ENCODE assay signal across 9 mouse cellular contexts in genomic region chr4:133049071-133049920, GRCm38 (mm10). TPM values are rescaled to one million over a fixed set of nuclear protein-coding genes. Genes with fewer than 3 reads are reported as not detected.
DNase-seq lines count a peak whose midpoint lies in the region; ATAC-seq and TF ChIP-seq lines count a peak whose summit lies in the region.
"Had no signal": no experiment of that assay in that cellular context is flagged by ENCODE, and none has a peak within 500 bp of the region (broad histone marks: within the 10 kb centered on the region; RNA-seq: fewer than 3 reads in every experiment).

No protein-coding gene starts in this region.

- no peak for DNase-seq in layer of hippocampus, adult 2 months (ENCODE audit: low spot score in 2 of 2)
- no peak for DNase-seq in layer of hippocampus, adult 11-12 months (ENCODE audit: low spot score)
- peak; percentile 69 for DNase-seq in cerebellum, adult 9-10 months
- no peak for DNase-seq in midbrain, embryonic 11.5 days (ENCODE audit: low spot score, missing footprints)
- no peak for DNase-seq in B cell, adult 2 months

- H3K27me3 ChIP-seq in heart, embryonic 11.5 days (ENCODE audit: control insufficient read depth, insufficient read depth, low read length): no peaks in the 10 kb centered on the region
- H3K27me3 ChIP-seq in midbrain, embryonic 11.5 days (ENCODE audit: control insufficient read depth, insufficient read depth, low read length): no peaks in the 10 kb centered on the region
- H3K27me3 ChIP-seq: Patski had no signal

- peaks cover 93% of the 10 kb centered on the region for H3K4me1 ChIP-seq in heart, embryonic 11.5 days (ENCODE audit: control insufficient read depth, insufficient read depth, low read length)
- H3K4me1 ChIP-seq in midbrain, embryonic 11.5 days (ENCODE audit: control insufficient read depth, insufficient read depth, low read length): peaks cover 65% of the 10 kb centered on the region

- peak overlapping the region; percentile 48 for H3K4me2 ChIP-seq in heart, embryonic 11.5 days
- no peak overlapping the region for H3K4me2 ChIP-seq in midbrain, embryonic 11.5 days

- no peak for ATAC-seq in heart, embryonic 11.5 days (replicated peaks; ENCODE audit: insufficient number of reproducible peaks, low FRiP score, low TSS enrichment)
- no peak for ATAC-seq in midbrain, embryonic 11.5 days (ENCODE audit: low FRiP score)
- no peak for ATAC-seq in megakaryocyte progenitor cell, adult 5-6 weeks (replicated peaks; ENCODE audit: poor library complexity)
- no peak for ATAC-seq in inflammation-experienced regulatory T-cells, adult 6 months
- ATAC-seq: Patski had no signal

- H3K4me3 ChIP-seq in layer of hippocampus, adult 2 months: no peak overlapping the region; the same call in 1 of the 2 replicates
- H3K4me3 ChIP-seq in heart, embryonic 11.5 days (ENCODE audit: low read depth, low read length): no peak overlapping the region
- H3K4me3 ChIP-seq in midbrain, embryonic 11.5 days (ENCODE audit: low read depth, low read length): no peak overlapping the region

- H3K9me3 ChIP-seq in heart, embryonic 11.5 days (replicated peaks; ENCODE audit: control insufficient read depth, low read length): no peaks in the 10 kb centered on the region
- H3K9me3 ChIP-seq in midbrain, embryonic 11.5 days (ENCODE audit: control insufficient read depth, low read length): no peaks in the 10 kb centered on the region

- 42% methylated on average over 19 of the region's 19 CpGs for WGBS in heart, embryonic 11.5 days (ENCODE audit: insufficient replicate concordance)
- WGBS in midbrain, embryonic 11.5 days: 77% methylated on average over 19 of the region's 19 CpGs

- H3K27ac ChIP-seq in layer of hippocampus, adult 2 months: peak overlapping the region; percentile 89
- peak overlapping the region; percentile 86 for H3K27ac ChIP-seq in heart, embryonic 11.5 days (ENCODE audit: low read depth, low read length)
- no peak overlapping the region for H3K27ac ChIP-seq in midbrain, embryonic 11.5 days (ENCODE audit: low read depth, low read length)

- peak overlapping the region; percentile 56 for H3K9ac ChIP-seq in heart, embryonic 11.5 days (ENCODE audit: low read depth, low read length)
- peak overlapping the region; percentile 34 for H3K9ac ChIP-seq in midbrain, embryonic 11.5 days (ENCODE audit: low read length)

- no peak for TF ChIP-seq CTCF in layer of hippocampus, adult 2 months (conservative IDR thresholded peaks at IDR 0.05)

- no peaks in the 10 kb centered on the region for H3K36me3 ChIP-seq in heart, embryonic 11.5 days (ENCODE audit: control insufficient read depth, insufficient read depth, low read length)
- H3K36me3 ChIP-seq in midbrain, embryonic 11.5 days (ENCODE audit: control insufficient read depth, insufficient read depth, low read length): no peaks in the 10 kb centered on the region

RNA-seq across cellular contexts. Expression of gene Ahdc1, which starts 38.2 kb away (rescaled TPM):
- 100 to 1,000 TPM; 108 to 113 TPM for total RNA-seq in layer of hippocampus, adult 2 months (2021)
- polyA plus RNA-seq in heart, embryonic 11.5 days (2014; fragmentation: Nextera tagmentation; extraction: Ambion mirVana): 7.0 and 9.1 TPM in 2 replicates
- 4.9 and 5.3 TPM in 2 replicates for polyA plus RNA-seq in midbrain, embryonic 11.5 days (2014; fragmentation: Nextera tagmentation; extraction: Ambion mirVana)
- total RNA-seq in megakaryocyte progenitor cell, adult 5-6 weeks (2015): 4.1 and 5.3 TPM in 2 replicates
- total RNA-seq in megakaryocyte progenitor cell, adult 5-6 weeks (2017): 0.81 and 3.8 TPM in 2 replicates
- 1 to 10 TPM; 1.6 to 2.4 (median 2.4) TPM for polyA plus RNA-seq in inflammation-experienced regulatory T-cells, adult 6 months (2017; shearing (Covaris generic))
